Mouse (Mus musculus): ENCODE measurements at regions not wholly inside any gene's neighbourhood (a gene's known extent, or its start where the extent isn't known, plus 50 kb on each side); places are given as distances from the start of the nearest gene placed in this dataset.

- no peak overlapping the region for H3K27ac ChIP-seq (ENCODE audit: low read length)
- no peak overlapping the region for H3K4me3 ChIP-seq (ENCODE audit: low read depth, low read length)
- H3K9me3 ChIP-seq (ENCODE audit: low read length): no peaks in the 10 kb centered on the region
- DNase-seq (ENCODE audit: low spot score): no peak
- no peak overlapping the region for H3K9ac ChIP-seq (replicated peaks; ENCODE audit: low read depth)
- H3K4me1 ChIP-seq (ENCODE audit: insufficient read depth, low read depth, low read length): no peaks in the 10 kb centered on the region
- TF ChIP-seq EP300 (IDR thresholded peaks at IDR 0.05) (no peak), CTCF (IDR thresholded peaks at IDR 0.05) (no peak)
- no peaks in the 10 kb centered on the region for H3K36me3 ChIP-seq (ENCODE audit: insufficient read depth, low read length)
- no peak for ATAC-seq
- no peaks in the 10 kb centered on the region for H3K27me3 ChIP-seq (replicated peaks; ENCODE audit: insufficient read depth, low read length)
- H3K4me2 ChIP-seq (replicated peaks; ENCODE audit: low read depth, low read length): no peak overlapping the region
- 80% methylated on average over 3 of the region's 3 CpGs for WGBS
Measured at GRCm38 (mm10) chr7:111420698-111421097, 337.9 kb upstream of the Eif4g2 start.

GRCm38 (mm10) chr7:111417735-111418134 lies 334.9 kb upstream of the Eif4g2 start:
- Histone ChIP-seq H3K27me3 (replicated peaks; ENCODE audit: insufficient read depth, low read length) (no peaks in the 10 kb centered on the region), H3K4me3 (ENCODE audit: low read depth, low read length) (no peak overlapping the region), H3K36me3 (ENCODE audit: insufficient read depth, low read length) (no peaks in the 10 kb centered on the region), H3K27ac (ENCODE audit: low read length) (no peak overlapping the region), H3K4me1 (ENCODE audit: insufficient read depth, low read depth, low read length) (no peaks in the 10 kb centered on the region), H3K9ac (replicated peaks; ENCODE audit: low read depth) (no peak overlapping the region), H3K4me2 (replicated peaks; ENCODE audit: low read depth, low read length) (no peak overlapping the region), H3K9me3 (ENCODE audit: low read length) (no peaks in the 10 kb centered on the region)
- ATAC-seq (no peak), DNase-seq (ENCODE audit: low spot score) (no peak)
- TF ChIP-seq CTCF (IDR thresholded peaks at IDR 0.05): no peak
- TF ChIP-seq EP300 (IDR thresholded peaks at IDR 0.05): no peak
- 42% methylated on average over 3 of the region's 3 CpGs for WGBS

- 73% methylated on average over 6 of the region's 6 CpGs for WGBS
- H3K27ac ChIP-seq (ENCODE audit: low read length): no peak overlapping the region
- TF ChIP-seq EP300 (IDR thresholded peaks at IDR 0.05): no peak
- no peak for TF ChIP-seq CTCF (IDR thresholded peaks at IDR 0.05)
Measured at GRCm38 (mm10) chr7:111416061-111416460, 333.2 kb upstream of the Eif4g2 start.

GRCm38 (mm10) chr7:111413745-111414144 lies 330.9 kb upstream of the Eif4g2 start:
- Histone ChIP-seq H3K9ac (replicated peaks; ENCODE audit: low read depth) (no peak overlapping the region), H3K9me3 (ENCODE audit: low read length) (no peaks in the 10 kb centered on the region), H3K36me3 (ENCODE audit: insufficient read depth, low read length) (no peaks in the 10 kb centered on the region), H3K4me2 (replicated peaks; ENCODE audit: low read depth, low read length) (no peak overlapping the region), H3K27ac (ENCODE audit: low read length) (no peak overlapping the region), H3K27me3 (replicated peaks; ENCODE audit: insufficient read depth, low read length) (no peaks in the 10 kb centered on the region), H3K4me3 (ENCODE audit: low read depth, low read length) (no peak overlapping the region), H3K4me1 (ENCODE audit: insufficient read depth, low read depth, low read length) (no peaks in the 10 kb centered on the region)
- ATAC-seq (peak; percentile 33), DNase-seq (ENCODE audit: low spot score) (peak; percentile 42)
- no peak for TF ChIP-seq EP300 (IDR thresholded peaks at IDR 0.05)
- TF ChIP-seq CTCF (IDR thresholded peaks at IDR 0.05): no peak
- 29% methylated on average over 4 of the region's 4 CpGs for WGBS

More at GRCm38 (mm10) chr7:111416061-111416460, 333.2 kb upstream of the Eif4g2 start:
- no peak for DNase-seq (ENCODE audit: low spot score)
- Histone ChIP-seq H3K36me3 (ENCODE audit: insufficient read depth, low read length) (no peaks in the 10 kb centered on the region), H3K4me1 (ENCODE audit: insufficient read depth, low read depth, low read length) (no peaks in the 10 kb centered on the region), H3K9me3 (ENCODE audit: low read length) (no peaks in the 10 kb centered on the region), H3K4me2 (replicated peaks; ENCODE audit: low read depth, low read length) (no peak overlapping the region), H3K9ac (replicated peaks; ENCODE audit: low read depth) (no peak overlapping the region), H3K27me3 (replicated peaks; ENCODE audit: insufficient read depth, low read length) (no peaks in the 10 kb centered on the region), H3K4me3 (ENCODE audit: low read depth, low read length) (no peak overlapping the region)
- no peak for ATAC-seq

GRCm38 (mm10) chr7:111412957-111413356 lies 330.1 kb upstream of the Eif4g2 start:
- H3K4me2 ChIP-seq (replicated peaks; ENCODE audit: low read depth, low read length): no peak overlapping the region
- no peak for DNase-seq (ENCODE audit: low spot score)
- H3K27ac ChIP-seq (ENCODE audit: low read length): no peak overlapping the region
- TF ChIP-seq EP300 (IDR thresholded peaks at IDR 0.05): no peak
- no peak for TF ChIP-seq CTCF (IDR thresholded peaks at IDR 0.05)
- no peak for ATAC-seq
- H3K9ac ChIP-seq (replicated peaks; ENCODE audit: low read depth): no peak overlapping the region
- H3K4me1 ChIP-seq (ENCODE audit: insufficient read depth, low read depth, low read length): no peaks in the 10 kb centered on the region
- no peaks in the 10 kb centered on the region for H3K36me3 ChIP-seq (ENCODE audit: insufficient read depth, low read length)
- WGBS: 66% methylated on average over 2 of the region's 2 CpGs
- no peaks in the 10 kb centered on the region for H3K27me3 ChIP-seq (replicated peaks; ENCODE audit: insufficient read depth, low read length)
- H3K9me3 ChIP-seq (ENCODE audit: low read length): no peaks in the 10 kb centered on the region
- H3K4me3 ChIP-seq (ENCODE audit: low read depth, low read length): no peak overlapping the region

- 81% methylated on average over 5 of the region's 5 CpGs for WGBS
- Histone ChIP-seq H3K9ac (replicated peaks; ENCODE audit: low read depth) (no peak overlapping the region), H3K4me3 (ENCODE audit: low read depth, low read length) (no peak overlapping the region), H3K27me3 (replicated peaks; ENCODE audit: insufficient read depth, low read length) (no peaks in the 10 kb centered on the region), H3K9me3 (ENCODE audit: low read length) (no peaks in the 10 kb centered on the region), H3K27ac (ENCODE audit: low read length) (no peak overlapping the region), H3K4me1 (ENCODE audit: insufficient read depth, low read depth, low read length) (no peaks in the 10 kb centered on the region), H3K4me2 (replicated peaks; ENCODE audit: low read depth, low read length) (no peak overlapping the region), H3K36me3 (ENCODE audit: insufficient read depth, low read length) (no peaks in the 10 kb centered on the region)
- DNase-seq (ENCODE audit: low spot score) (no peak), ATAC-seq (no peak)
- TF ChIP-seq CTCF (IDR thresholded peaks at IDR 0.05) (no peak), EP300 (IDR thresholded peaks at IDR 0.05) (no peak)
Measured at GRCm38 (mm10) chr7:111411386-111411960, 328.6 kb upstream of the Eif4g2 start.

- 78% methylated on average over 2 of the region's 2 CpGs for WGBS
- TF ChIP-seq EP300 (IDR thresholded peaks at IDR 0.05) (no peak), CTCF (IDR thresholded peaks at IDR 0.05) (no peak)
- Histone ChIP-seq H3K9ac (replicated peaks; ENCODE audit: low read depth) (no peak overlapping the region), H3K36me3 (ENCODE audit: insufficient read depth, low read length) (no peaks in the 10 kb centered on the region), H3K4me3 (ENCODE audit: low read depth, low read length) (no peak overlapping the region), H3K4me2 (replicated peaks; ENCODE audit: low read depth, low read length) (no peak overlapping the region), H3K27me3 (replicated peaks; ENCODE audit: insufficient read depth, low read length) (no peaks in the 10 kb centered on the region), H3K27ac (ENCODE audit: low read length) (no peak overlapping the region), H3K9me3 (ENCODE audit: low read length) (no peaks in the 10 kb centered on the region), H3K4me1 (ENCODE audit: insufficient read depth, low read depth, low read length) (no peaks in the 10 kb centered on the region)
- DNase-seq (ENCODE audit: low spot score) (no peak), ATAC-seq (no peak)
Measured at GRCm38 (mm10) chr7:111395972-111396371, 313.1 kb upstream of the Eif4g2 start.

All from lung, postnatal 0 days (tissue).